Mouse (Mus musculus): ENCODE measurements at regions not wholly inside any gene's neighbourhood (a gene's known extent, or its start where the extent isn't known, plus 50 kb on each side); places are given as distances from the start of the nearest gene placed in this dataset.

GRCm38 (mm10) chr16:30669883-30670282 lies 70.4 kb downstream of the Fam43a start:
- no peak overlapping the region for H3ac ChIP-seq (ENCODE audit: control insufficient read depth, insufficient read length, low read depth)
- H3K27me3 ChIP-seq (ENCODE audit: control insufficient read depth, insufficient read depth, insufficient read length) = peaks cover 34% of the 10 kb centered on the region
- H3K79me3 ChIP-seq (ENCODE audit: low read depth) = no peaks in the 10 kb centered on the region
- no peaks in the 10 kb centered on the region for H3K36me3 ChIP-seq (ENCODE audit: control insufficient read depth, insufficient read depth)
- TF ChIP-seq CEBPB (IDR thresholded peaks at IDR 0.05; ENCODE audit: low read depth) = no peak
- no peak for TF ChIP-seq CTCF (IDR thresholded peaks at IDR 0.05; ENCODE audit: control insufficient read depth, insufficient read depth, insufficient read length)
- no peak for TF ChIP-seq MYOG (IDR thresholded peaks at IDR 0.05; ENCODE audit: control insufficient read depth, extremely low read depth, insufficient read length)
- TF ChIP-seq MYOD1 (IDR thresholded peaks at IDR 0.05; ENCODE audit: control insufficient read depth, insufficient read length, low read depth) = no peak
- no peak for TF ChIP-seq USF1 (IDR thresholded peaks at IDR 0.05; ENCODE audit: low read depth)
- no peak for TF ChIP-seq FOSL1 (IDR thresholded peaks at IDR 0.05; ENCODE audit: insufficient read depth, low read length, poor library complexity, severe bottlenecking)
- no peak for TF ChIP-seq MAX (IDR thresholded peaks at IDR 0.05)
- H3K79me2 ChIP-seq (ENCODE audit: control insufficient read depth, insufficient read depth) = no peaks in the 10 kb centered on the region
- H3K4me3 ChIP-seq (ENCODE audit: insufficient read depth, poor library complexity, severe bottlenecking) = no peak overlapping the region

- H3K27me3 ChIP-seq (ENCODE audit: control insufficient read depth, insufficient read depth, insufficient read length) = peaks cover 33% of the 10 kb centered on the region
- H3K36me3 ChIP-seq (ENCODE audit: control insufficient read depth, insufficient read depth) = no peaks in the 10 kb centered on the region
- no peak overlapping the region for H3K4me3 ChIP-seq (ENCODE audit: insufficient read depth, poor library complexity, severe bottlenecking)
- TF ChIP-seq CEBPB (IDR thresholded peaks at IDR 0.05; ENCODE audit: low read depth) (no peak), CTCF (IDR thresholded peaks at IDR 0.05; ENCODE audit: control insufficient read depth, insufficient read depth, insufficient read length) (no peak), MYOD1 (IDR thresholded peaks at IDR 0.05; ENCODE audit: control insufficient read depth, insufficient read length, low read depth) (no peak), USF1 (IDR thresholded peaks at IDR 0.05; ENCODE audit: low read depth) (no peak)
- H3K79me2 ChIP-seq (ENCODE audit: control insufficient read depth, insufficient read depth) = no peaks in the 10 kb centered on the region
- no peak overlapping the region for H3ac ChIP-seq (ENCODE audit: control insufficient read depth, insufficient read length, low read depth)
- no peaks in the 10 kb centered on the region for H3K79me3 ChIP-seq (ENCODE audit: low read depth)
Observed at GRCm38 (mm10) chr16:30671584-30671983, 72.1 kb downstream of the Fam43a start.

GRCm38 (mm10) chr16:30672776-30673550 lies 73.4 kb downstream of the Fam43a start:
- Histone ChIP-seq H3K4me3 (ENCODE audit: insufficient read depth, poor library complexity, severe bottlenecking) (no peak overlapping the region), H3K79me3 (ENCODE audit: low read depth) (no peaks in the 10 kb centered on the region), H3K79me2 (ENCODE audit: control insufficient read depth, insufficient read depth) (no peaks in the 10 kb centered on the region), H3K36me3 (ENCODE audit: control insufficient read depth, insufficient read depth) (no peaks in the 10 kb centered on the region), H3K27me3 (ENCODE audit: control insufficient read depth, insufficient read depth, insufficient read length) (peaks cover 29% of the 10 kb centered on the region), H3ac (ENCODE audit: control insufficient read depth, insufficient read length, low read depth) (no peak overlapping the region)
- TF ChIP-seq CTCF (IDR thresholded peaks at IDR 0.05; ENCODE audit: control insufficient read depth, insufficient read depth, insufficient read length) (no peak), USF1 (IDR thresholded peaks at IDR 0.05; ENCODE audit: low read depth) (no peak), MAX (IDR thresholded peaks at IDR 0.05) (no peak), FOSL1 (IDR thresholded peaks at IDR 0.05; ENCODE audit: insufficient read depth, low read length, poor library complexity, severe bottlenecking) (no peak), CEBPB (IDR thresholded peaks at IDR 0.05; ENCODE audit: low read depth) (no peak), MYOD1 (IDR thresholded peaks at IDR 0.05; ENCODE audit: control insufficient read depth, insufficient read length, low read depth) (no peak), MYOG (IDR thresholded peaks at IDR 0.05; ENCODE audit: control insufficient read depth, extremely low read depth, insufficient read length) (no peak)

- H3K4me3 ChIP-seq (ENCODE audit: insufficient read depth, poor library complexity, severe bottlenecking) = no peak overlapping the region
- peaks cover 23% of the 10 kb centered on the region for H3K27me3 ChIP-seq (ENCODE audit: control insufficient read depth, insufficient read depth, insufficient read length)
- no peak overlapping the region for H3ac ChIP-seq (ENCODE audit: control insufficient read depth, insufficient read length, low read depth)
- no peaks in the 10 kb centered on the region for H3K79me3 ChIP-seq (ENCODE audit: low read depth)
- H3K36me3 ChIP-seq (ENCODE audit: control insufficient read depth, insufficient read depth) = no peaks in the 10 kb centered on the region
- no peaks in the 10 kb centered on the region for H3K79me2 ChIP-seq (ENCODE audit: control insufficient read depth, insufficient read depth)
- TF ChIP-seq MAX (IDR thresholded peaks at IDR 0.05) (no peak), MYOD1 (IDR thresholded peaks at IDR 0.05; ENCODE audit: control insufficient read depth, insufficient read length, low read depth) (no peak), MYOG (IDR thresholded peaks at IDR 0.05; ENCODE audit: control insufficient read depth, extremely low read depth, insufficient read length) (no peak), CEBPB (IDR thresholded peaks at IDR 0.05; ENCODE audit: low read depth) (no peak), USF1 (IDR thresholded peaks at IDR 0.05; ENCODE audit: low read depth) (no peak), FOSL1 (IDR thresholded peaks at IDR 0.05; ENCODE audit: insufficient read depth, low read length, poor library complexity, severe bottlenecking) (no peak), CTCF (IDR thresholded peaks at IDR 0.05; ENCODE audit: control insufficient read depth, insufficient read depth, insufficient read length) (no peak)
Observed at GRCm38 (mm10) chr16:30673662-30674061, 74.1 kb downstream of the Fam43a start.

DNA sequence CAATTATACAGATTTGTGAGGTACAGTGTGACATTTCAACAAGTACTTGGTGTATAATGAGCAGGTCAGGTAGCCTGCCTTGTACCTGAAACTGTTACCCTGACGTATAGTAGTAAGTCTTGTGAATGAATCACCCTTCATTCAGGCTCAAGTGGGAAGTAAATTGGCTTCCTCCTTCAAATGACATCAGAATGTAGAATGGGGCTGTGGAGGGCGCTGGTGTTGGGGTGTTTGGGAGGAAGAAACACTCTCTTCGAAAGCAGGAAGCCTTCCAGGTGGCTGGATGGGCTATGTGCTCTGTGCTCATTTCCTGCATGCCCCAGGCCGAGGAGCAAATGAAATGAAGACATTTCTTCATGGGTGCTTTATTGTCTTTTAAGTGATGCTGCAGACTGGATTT lies 76.3 kb downstream of the Fam43a start:
- no peaks in the 10 kb centered on the region for H3K36me3 ChIP-seq (ENCODE audit: control insufficient read depth, insufficient read depth)
- no peaks in the 10 kb centered on the region for H3K79me3 ChIP-seq (ENCODE audit: low read depth)
- TF ChIP-seq MAX (IDR thresholded peaks at IDR 0.05) = no peak
- no peak for TF ChIP-seq USF1 (IDR thresholded peaks at IDR 0.05; ENCODE audit: low read depth)
- H3K27me3 ChIP-seq (ENCODE audit: control insufficient read depth, insufficient read depth, insufficient read length) = peaks cover 14% of the 10 kb centered on the region
- H3K79me2 ChIP-seq (ENCODE audit: control insufficient read depth, insufficient read depth) = no peaks in the 10 kb centered on the region
- H3ac ChIP-seq (ENCODE audit: control insufficient read depth, insufficient read length, low read depth) = no peak overlapping the region
- H3K4me3 ChIP-seq (ENCODE audit: insufficient read depth, poor library complexity, severe bottlenecking) = no peak overlapping the region

DNA sequence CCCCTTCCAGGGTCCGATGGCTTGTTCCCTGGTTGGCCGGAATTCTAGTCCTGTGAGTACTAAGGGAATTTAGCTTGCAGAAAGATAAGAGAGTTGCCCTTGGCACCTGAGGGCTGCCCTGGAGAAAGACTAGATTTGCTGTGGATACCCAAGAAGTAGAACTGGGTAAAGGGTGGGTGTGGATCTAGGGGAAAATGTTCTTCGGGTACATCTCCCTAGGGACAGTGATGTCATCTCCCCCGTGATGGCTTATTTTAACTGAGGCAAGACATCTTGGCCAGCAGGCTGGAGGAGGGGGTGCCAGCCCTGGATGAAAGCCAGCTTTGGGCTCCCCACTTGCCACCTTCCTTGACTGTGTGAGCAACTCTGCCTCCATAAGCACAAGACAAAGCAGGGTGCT lies 77.5 kb downstream of the Fam43a start:
- TF ChIP-seq MYOD1 (IDR thresholded peaks at IDR 0.05; ENCODE audit: control insufficient read depth, insufficient read length, low read depth) (no peak), FOSL1 (IDR thresholded peaks at IDR 0.05; ENCODE audit: insufficient read depth, low read length, poor library complexity, severe bottlenecking) (no peak), USF1 (IDR thresholded peaks at IDR 0.05; ENCODE audit: low read depth) (no peak)
- H3K4me3 ChIP-seq (ENCODE audit: insufficient read depth, poor library complexity, severe bottlenecking) = no peak overlapping the region
- no peak overlapping the region for H3ac ChIP-seq (ENCODE audit: control insufficient read depth, insufficient read length, low read depth)
- H3K36me3 ChIP-seq (ENCODE audit: control insufficient read depth, insufficient read depth) = no peaks in the 10 kb centered on the region
- peaks cover 6% of the 10 kb centered on the region for H3K27me3 ChIP-seq (ENCODE audit: control insufficient read depth, insufficient read depth, insufficient read length)
- H3K79me2 ChIP-seq (ENCODE audit: control insufficient read depth, insufficient read depth) = no peaks in the 10 kb centered on the region
- no peaks in the 10 kb centered on the region for H3K79me3 ChIP-seq (ENCODE audit: low read depth)

Measured in C2C12 (cell line).